Mouse (Mus musculus): ENCODE results near the gene Herc6.

- no peak for TF ChIP-seq CTCF (IDR thresholded peaks at IDR 0.05; ENCODE audit: low read depth)
- no peak for TF ChIP-seq EP300 (optimal IDR thresholded peaks at IDR 0.05)
Observed at GRCm38 (mm10) chr6:57647256-57647655, 66.5 kb downstream of the Herc6 start.
